ENCODE assay signal across 10 mouse cellular contexts in genomic region chr1:173418936-173419621, GRCm38 (mm10). TPM values are rescaled to one million over a fixed set of nuclear protein-coding genes. Genes with fewer than 3 reads are reported as not detected.
A peak's percentile ranks its signal among the peaks of the same experiment; 100 is the strongest.
DNase-seq lines count a peak whose midpoint lies in the region; ATAC-seq lines count a peak whose summit lies in the region.
"Had no signal": no experiment of that assay in that cellular context is flagged by ENCODE, and none has a peak within 500 bp of the region (broad histone marks: within the 10 kb centered on the region; RNA-seq: fewer than 3 reads in every experiment).

No protein-coding gene starts in this region.

- H3K27ac ChIP-seq in liver, embryonic 16.5 days (ENCODE audit: low read length): no peak overlapping the region

- no peak overlapping the region for H3K4me2 ChIP-seq in liver, embryonic 16.5 days (ENCODE audit: low read depth, low read length)

- intact Hi-C loops in heart, postnatal 25 days (cut with DNase I): no loop called here

- no peak overlapping the region for H3K4me3 ChIP-seq in liver, embryonic 16.5 days (ENCODE audit: low read depth, low read length)

- H3K27me3 ChIP-seq in liver, embryonic 16.5 days (ENCODE audit: control insufficient read depth, insufficient read depth, low read depth, low read length): no peaks in the 10 kb centered on the region

- no peak overlapping the region for H3K9ac ChIP-seq in liver, embryonic 16.5 days (ENCODE audit: low read depth, low read length)

- H3K4me1 ChIP-seq in liver, embryonic 16.5 days (ENCODE audit: control insufficient read depth, low read depth, low read length): no peaks in the 10 kb centered on the region

- WGBS in liver, embryonic 16.5 days (ENCODE audit: insufficient replicate concordance): 70% methylated on average over 1 of the region's 1 CpGs

- H3K36me3 ChIP-seq in liver, embryonic 16.5 days (ENCODE audit: control insufficient read depth, insufficient read depth): no peaks in the 10 kb centered on the region

- DNase-seq in heart, adult 11 months: peak; percentile 93
- DNase-seq in heart, postnatal 25 days (ENCODE audit: low spot score): no peak
- DNase-seq in urinary bladder, postnatal 14 days (ENCODE audit: low spot score): peak; percentile 13
- no peak for DNase-seq in urinary bladder, postnatal 10 days (ENCODE audit: low spot score)
- no peak for DNase-seq in frontal cortex, postnatal 14 days (ENCODE audit: low spot score in 2 of 2)
- DNase-seq in right cerebral cortex, postnatal 14 days: no peak
- no peak for DNase-seq in spleen, postnatal 10 days (ENCODE audit: low spot score in 2 of 2)
- DNase-seq: kidney, adult 18-20 months; retina, postnatal 1 day had no signal

- no peaks in the 10 kb centered on the region for H3K9me3 ChIP-seq in liver, embryonic 16.5 days (replicated peaks; ENCODE audit: control insufficient read depth, low read length)

- ATAC-seq in liver, embryonic 16.5 days (ENCODE audit: low read depth): peak; percentile 83

RNA-seq across cellular contexts. Expression of gene Cadm3, which starts 51.6 kb away (rescaled TPM):
- 1 to 10 TPM; 2.2 to 3.1 TPM for total RNA-seq in heart, postnatal 25 days (2021)
- 1.7 and 1.8 TPM in 2 replicates for polyA plus RNA-seq in liver, embryonic 16.5 days (2015; fragmentation: Nextera tagmentation; extraction: Ambion mirVana)

Comparison
In these comparisons a context has a peak if more than half of its experiments do, and no peak if none do; other contexts are left out.
1. DNase-seq: peak in heart, adult 11 months (single experiment) and urinary bladder, postnatal 14 days (single experiment); none in heart, postnatal 25 days (single experiment), urinary bladder, postnatal 10 days (single experiment), frontal cortex, postnatal 14 days (0 of 2), right cerebral cortex, postnatal 14 days (single experiment) and spleen, postnatal 10 days (0 of 2).